Mouse (Mus musculus) liver, embryonic 14.5 days (tissue): ENCODE data around the gene Dock6.

Source experiments
- CTCF ChIP-seq: IDR thresholded peaks from 2 replicates; pipeline ENCODE4 v1.5.1; 2016; ENCODE audit warnings: antibody characterized with exemption, low read depth, control low read depth
- EP300 ChIP-seq: IDR thresholded peaks from 2 replicates; pipeline ENCODE4 v1.6.1; 2016; ENCODE audit warnings: antibody characterized with exemption, low read depth

GRCm38 (mm10) chr9:21797921-21798344 is 54.5 kb downstream of the Dock6 start:
- TF ChIP-seq CTCF (no peak), EP300 (no peak)
